Mouse (Mus musculus) liver, postnatal 0 days (tissue): ENCODE measurements around the gene Rps6kb1. TPM values are rescaled to one million over a fixed set of nuclear protein-coding genes. Genes with fewer than 3 reads are reported as not detected.

Experiments
- ATAC-seq: fragments of 200-750 bp; cut with Nextera tagmentation; 2 replicates; pipeline ENCODE4 v1.8.0; 2017; ENCODE audit warnings: mild to moderate bottlenecking, moderate library complexity
- DNase-seq: peaks from one replicate; pipeline ENCODE4 v3.0.0-alpha.2; 2016
- H3K27ac ChIP-seq: fragments of 300-500 bp; sonication (generic); 2 replicates; pipeline ENCODE4 v1.5.1; 2014; ENCODE audit warnings: antibody characterized with exemption, moderate library complexity, mild to moderate bottlenecking, low read depth
- H3K27me3 ChIP-seq: fragments of 300-500 bp; sonication (generic); 2 replicates; pipeline ENCODE4 v1.6.1; 2014; ENCODE audit warnings: low read length, control low read depth, mixed read lengths; ENCODE audit not compliant: insufficient read depth
- H3K36me3 ChIP-seq: fragments of 300-500 bp; sonication (generic); replicated peaks from 2 replicates; pipeline ENCODE4 v1.6.1; 2014; ENCODE audit warnings: mild to moderate bottlenecking, control low read depth, low read length, moderate library complexity, mixed read lengths; ENCODE audit not compliant: insufficient read depth
- H3K4me1 ChIP-seq: fragments of 300-500 bp; sonication (generic); 2 replicates; pipeline ENCODE4 v1.6.1; 2014; ENCODE audit warnings: antibody characterized with exemption, mild to moderate bottlenecking, control low read depth; ENCODE audit not compliant: insufficient read depth
- H3K4me2 ChIP-seq: fragments of 300-500 bp; sonication (generic); 2 replicates; pipeline ENCODE4 v1.6.1; 2014; ENCODE audit warnings: low read depth, mild to moderate bottlenecking, low read length, moderate library complexity, mixed read lengths
- H3K4me3 ChIP-seq: fragments of 300-500 bp; sonication (generic); 2 replicates; pipeline ENCODE4 v1.5.1; 2014; ENCODE audit warnings: low read depth, low read length
- H3K9ac ChIP-seq: fragments of 300-500 bp; sonication (generic); replicated peaks from 2 replicates; pipeline ENCODE4 v1.6.1; 2014; ENCODE audit warnings: mild to moderate bottlenecking, moderate library complexity
- H3K9me3 ChIP-seq: fragments of 300-500 bp; sonication (generic); 2 replicates; pipeline ENCODE4 v1.6.1; 2016; ENCODE audit warnings: mild to moderate bottlenecking, control low read depth, low read length, mixed read lengths
- CTCF ChIP-seq: sonication (generic); IDR thresholded peaks from 2 replicates; pipeline ENCODE4 v1.5.1; 2016; ENCODE audit warnings: antibody characterized with exemption, low read depth
- EP300 ChIP-seq: IDR thresholded peaks from 2 replicates; pipeline ENCODE4 v1.6.1; 2016; ENCODE audit warnings: antibody characterized with exemption, low read depth, mild to moderate bottlenecking
- WGBS: fragments of 180-500 bp; shearing (Covaris S2); extraction: QIAGEN DNeasy Blood & Tissue Kit; methylation state at CpG from one replicate; pipeline ENCODE4 v1.1.7; 2014; ENCODE audit not compliant: insufficient replicate concordance; 5-methylcytosine and 5-hydroxymethylcytosine counted together
- polyA plus RNA-seq: library from polyadenylated mRNA; unstranded; fragments of >200 nt; fragmentation: Nextera tagmentation; extraction: Ambion mirVana; gene quantifications from 2 replicates; pipeline ENCODE4 v1.2.1, GENCODE M21; 2015

Rps6kb1 gene
- polyA plus RNA-seq, 1 experiment from 2014 or later: 23.6 TPM

GRCm38 (mm10) chr11:86581943-86582542 is 37.4 kb upstream of the Rps6kb1 start:
- Histone ChIP-seq H3K4me1 (peaks cover 45% of the 10 kb centered on the region), H3K9ac (peak overlapping the region; percentile 53; the same call in 1 of the 2 replicates), H3K27ac (peak overlapping the region; percentile 90), H3K4me3 (peak overlapping the region; percentile 35), H3K9me3 (no peaks in the 10 kb centered on the region), H3K27me3 (no peaks in the 10 kb centered on the region), H3K4me2 (peak overlapping the region; percentile 68), H3K36me3 (no peaks in the 10 kb centered on the region)
- DNase-seq (peak; percentile 41), ATAC-seq (no peak)
- TF ChIP-seq CTCF: no peak
- WGBS: 62% methylated on average over 12 of the region's 12 CpGs

- WGBS: 4% methylated on average over 11 of the region's 11 CpGs
Observed at GRCm38 (mm10) chr11:86581250-86581753, 36.7 kb upstream of the Rps6kb1 start.

DNA sequence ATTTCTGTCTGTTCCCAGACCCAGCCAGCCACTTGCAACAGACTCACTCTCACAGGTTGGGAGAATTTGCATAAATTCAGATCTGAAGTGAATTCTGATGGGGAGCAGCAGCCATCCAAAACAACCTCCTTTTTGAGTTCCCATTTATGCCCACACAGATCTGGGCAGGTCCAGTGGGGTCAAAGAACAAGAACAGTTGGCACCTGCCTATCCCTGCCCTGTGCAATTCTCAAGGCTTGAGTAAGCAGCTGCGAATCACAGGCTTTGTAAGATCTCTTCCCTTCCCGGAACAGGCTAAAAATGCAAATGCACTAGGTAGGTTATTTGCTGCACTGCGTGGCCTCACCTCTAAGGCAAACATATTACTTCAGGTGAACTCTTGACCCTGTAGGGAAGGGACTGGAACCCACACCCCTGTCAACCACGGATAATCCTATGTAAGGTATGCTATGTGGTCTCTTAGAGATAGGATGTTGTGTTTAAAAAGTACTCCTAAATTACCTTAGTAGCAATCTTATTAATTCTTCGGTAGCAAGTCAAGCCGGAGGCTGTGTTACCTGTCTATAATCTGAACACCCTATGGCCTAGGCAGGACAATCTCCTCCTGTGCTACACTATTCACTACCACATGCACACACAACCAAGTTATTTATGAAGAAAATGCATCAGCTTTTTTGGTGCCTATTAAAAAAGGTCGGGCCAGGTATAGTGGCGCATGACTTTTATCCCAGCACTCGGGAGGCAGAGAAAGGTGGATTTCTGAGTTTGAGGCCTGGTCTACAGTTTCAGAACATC is 35.9 kb upstream of the Rps6kb1 start:
- H3K27me3 ChIP-seq: no peaks in the 10 kb centered on the region
- TF ChIP-seq CTCF (no peak), EP300 (peak; percentile 46)
- no peaks in the 10 kb centered on the region for H3K36me3 ChIP-seq
- no peaks in the 10 kb centered on the region for H3K9me3 ChIP-seq
- peak overlapping the region; percentile 53 for H3K9ac ChIP-seq
- peak; percentile 51 for DNase-seq
- WGBS: 67% methylated on average over 9 of the region's 9 CpGs
- ATAC-seq: peak; percentile 65
- H3K4me1 ChIP-seq: peaks cover 58% of the 10 kb centered on the region
- H3K4me2 ChIP-seq: peak overlapping the region; percentile 68
- peak overlapping the region; percentile 35 for H3K4me3 ChIP-seq
- peak overlapping the region; percentile 90 for H3K27ac ChIP-seq

More at GRCm38 (mm10) chr11:86581250-86581753, 36.7 kb upstream of the Rps6kb1 start:
- DNase-seq (peak; percentile 64), ATAC-seq (peak; percentile 34)
- Histone ChIP-seq H3K9ac (peak overlapping the region; percentile 53), H3K4me1 (peaks cover 53% of the 10 kb centered on the region), H3K36me3 (no peaks in the 10 kb centered on the region), H3K27ac (peak overlapping the region; percentile 90), H3K4me3 (peak overlapping the region; percentile 35), H3K27me3 (no peaks in the 10 kb centered on the region), H3K4me2 (peak overlapping the region; percentile 68), H3K9me3 (no peaks in the 10 kb centered on the region)
- TF ChIP-seq CTCF: no peak
- TF ChIP-seq EP300: peak; percentile 18; the same call in 1 of the 2 replicates

DNA sequence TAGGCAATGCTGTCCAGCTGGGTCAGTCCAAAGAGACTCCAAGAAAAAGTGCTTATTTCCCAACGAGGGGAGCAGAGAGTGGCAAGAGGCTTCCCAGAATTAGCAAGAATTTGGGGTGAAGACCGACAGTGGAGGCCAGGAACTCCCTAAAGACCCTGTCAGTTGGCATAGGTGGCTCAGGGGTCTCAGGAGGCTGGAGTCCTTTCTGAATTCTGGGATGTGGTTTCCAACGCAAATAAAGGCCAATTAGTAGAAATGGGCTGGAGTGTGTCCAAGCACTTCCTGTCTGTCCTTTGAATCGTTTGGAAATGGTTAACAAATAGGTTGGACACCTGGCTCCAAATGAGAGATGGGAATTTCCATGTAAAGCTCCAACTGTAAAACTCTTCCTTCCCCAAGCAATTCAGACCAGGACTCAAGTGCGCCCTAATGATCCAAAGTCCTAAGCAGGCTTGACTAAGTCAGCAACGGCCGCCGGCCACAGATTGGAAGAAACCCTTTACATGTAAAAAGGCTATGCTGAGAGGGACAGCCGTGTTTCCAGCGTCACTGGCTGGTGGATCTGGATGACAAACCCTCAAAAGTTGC is 35.2 kb upstream of the Rps6kb1 start:
- peak overlapping the region; percentile 90 for H3K27ac ChIP-seq
- no peak overlapping the region for H3K4me3 ChIP-seq
- DNase-seq (no peak), ATAC-seq (no peak)
- no peaks in the 10 kb centered on the region for H3K9me3 ChIP-seq
- TF ChIP-seq CTCF (no peak), EP300 (no peak)
- peak overlapping the region; percentile 68; the same call in 1 of the 2 replicates for H3K4me2 ChIP-seq
- H3K4me1 ChIP-seq: peaks cover 61% of the 10 kb centered on the region
- no peaks in the 10 kb centered on the region for H3K36me3 ChIP-seq
- peak overlapping the region; percentile 17; the same call in 1 of the 2 replicates for H3K9ac ChIP-seq
- 65% methylated on average over 10 of the region's 10 CpGs for WGBS
- no peaks in the 10 kb centered on the region for H3K27me3 ChIP-seq

DNA sequence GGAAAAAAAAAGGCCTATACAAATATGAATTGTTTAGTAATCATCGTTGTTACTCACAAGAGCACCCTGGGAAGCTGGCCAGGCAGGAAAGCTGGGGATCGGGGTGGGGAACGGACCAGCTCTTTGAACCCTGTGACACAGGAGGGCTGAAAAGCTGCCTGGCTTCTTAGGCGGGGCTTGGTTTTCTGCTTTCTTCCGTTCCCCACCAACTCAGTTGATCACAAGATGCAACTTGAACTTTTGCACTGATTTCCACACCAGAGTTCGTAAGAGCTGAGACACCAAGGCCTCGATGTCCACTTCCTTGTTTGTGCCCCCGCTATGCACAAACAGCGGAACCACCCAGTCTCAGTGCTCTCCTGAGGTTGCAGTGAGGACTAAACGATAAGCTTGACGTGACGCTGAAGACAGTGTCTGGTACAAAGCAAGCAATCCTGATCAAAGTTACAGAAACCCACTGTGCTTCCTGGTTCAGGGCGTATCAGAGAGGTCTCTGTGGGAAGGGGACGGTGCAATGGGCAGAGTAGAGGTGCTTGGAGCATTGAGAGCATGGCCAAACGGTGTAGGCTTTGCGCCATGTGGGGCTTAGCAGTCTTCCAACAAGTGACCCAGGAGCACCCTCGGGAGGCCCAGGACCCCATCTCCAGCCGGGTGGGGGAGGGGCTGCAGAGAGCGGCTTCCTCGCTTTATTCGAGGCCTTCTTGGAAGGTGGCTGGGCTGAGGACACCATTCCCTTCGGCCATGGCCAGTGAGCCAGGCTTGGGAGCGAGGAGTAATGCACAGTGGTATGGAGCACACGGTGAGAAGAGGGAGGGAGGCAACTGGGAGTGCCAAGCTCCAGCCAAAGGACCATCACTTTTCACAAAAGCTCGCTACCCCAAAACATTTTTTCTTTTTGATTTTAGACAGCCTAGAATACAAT is 34.5 kb upstream of the Rps6kb1 start:
- H3K36me3 ChIP-seq: no peaks in the 10 kb centered on the region
- DNase-seq (peak; percentile 57), ATAC-seq (peak; percentile 21)
- no peak; the same call in 1 of the 2 replicates for TF ChIP-seq EP300
- TF ChIP-seq CTCF: no peak
- peak overlapping the region; percentile 90 for H3K27ac ChIP-seq
- peaks cover 61% of the 10 kb centered on the region for H3K4me1 ChIP-seq
- H3K9me3 ChIP-seq: no peaks in the 10 kb centered on the region
- 45% methylated on average over 25 of the region's 25 CpGs for WGBS
- H3K9ac ChIP-seq: peak overlapping the region; percentile 16; the same call in 1 of the 2 replicates
- H3K27me3 ChIP-seq: no peaks in the 10 kb centered on the region
- H3K4me2 ChIP-seq: peak overlapping the region; percentile 20
- H3K4me3 ChIP-seq: no peak overlapping the region
